Mouse (Mus musculus) small intestine, adult 2 months (tissue): ENCODE data around the gene Clec4b2. TPM values are rescaled to one million over a fixed set of nuclear protein-coding genes. Genes with fewer than 3 reads are reported as not detected.
"Not testable (repeated sequence)": the region's sequence is repeated elsewhere in the genome, so short reads cannot be mapped to it uniquely, and the experiment has no call there.

ENCODE experiments used
- H3K27ac ChIP-seq: fragments of 200-500 bp; 2 replicates; pipeline ENCODE4 v1.5.1; 2012; ENCODE audit warnings: low read depth, low read length, control low read depth, inconsistent platforms; ENCODE audit not compliant: insufficient read depth
- H3K27me3 ChIP-seq: fragments of 200-500 bp; 2 replicates; pipeline ENCODE4 v1.6.1; 2012; ENCODE audit warnings: mild to moderate bottlenecking, moderate library complexity, low read length, inconsistent platforms; ENCODE audit not compliant: control insufficient read depth, insufficient read depth
- H3K36me3 ChIP-seq: fragments of 200-500 bp; 2 replicates; pipeline ENCODE4 v1.6.1; 2012; ENCODE audit warnings: mild to moderate bottlenecking, low read length, control low read depth, inconsistent platforms; ENCODE audit not compliant: control insufficient read depth, insufficient read depth
- H3K4me1 ChIP-seq: fragments of 200-500 bp; 2 replicates; pipeline ENCODE4 v1.6.1; 2012; ENCODE audit warnings: low read length, inconsistent platforms, mixed read lengths; ENCODE audit not compliant: control insufficient read depth, insufficient read depth, insufficient read length
- H3K4me3 ChIP-seq: fragments of 200-500 bp; 2 replicates; pipeline ENCODE4 v1.5.1; 2012; ENCODE audit warnings: low read depth, mild to moderate bottlenecking, control low read depth, inconsistent platforms, low read length, moderate library complexity
- CTCF ChIP-seq: fragments of 200-500 bp; IDR thresholded peaks from 2 replicates; pipeline ENCODE4 v1.5.1; 2012; ENCODE audit warnings: low read depth, mild to moderate bottlenecking, control low read depth, inconsistent platforms, low read length, moderate library complexity, mixed read lengths; ENCODE audit not compliant: insufficient replicate concordance, insufficient read length; ENCODE audit errors: extremely low read depth
- POLR2A ChIP-seq: fragments of 200-500 bp; IDR thresholded peaks from 2 replicates; pipeline ENCODE4 v1.6.1; 2012; ENCODE audit warnings: low read depth, mild to moderate bottlenecking, control low read depth, inconsistent platforms, low read length, moderate library complexity
- WGBS: fragments of 180-500 bp; shearing (Covaris S2); methylation state at CpG from one replicate; pipeline ENCODE4 v1.1.7; 2018; 5-methylcytosine and 5-hydroxymethylcytosine counted together
- polyA plus RNA-seq: library from polyadenylated mRNA; depleted of rRNA; stranded (reverse); fragments of >200 nt; gene quantifications from 2 replicates; pipeline ENCODE4 v1.2.3, GENCODE M21; 2012

Gene Clec4b2
- polyA plus RNA-seq, 1 experiment: not detected

DNA sequence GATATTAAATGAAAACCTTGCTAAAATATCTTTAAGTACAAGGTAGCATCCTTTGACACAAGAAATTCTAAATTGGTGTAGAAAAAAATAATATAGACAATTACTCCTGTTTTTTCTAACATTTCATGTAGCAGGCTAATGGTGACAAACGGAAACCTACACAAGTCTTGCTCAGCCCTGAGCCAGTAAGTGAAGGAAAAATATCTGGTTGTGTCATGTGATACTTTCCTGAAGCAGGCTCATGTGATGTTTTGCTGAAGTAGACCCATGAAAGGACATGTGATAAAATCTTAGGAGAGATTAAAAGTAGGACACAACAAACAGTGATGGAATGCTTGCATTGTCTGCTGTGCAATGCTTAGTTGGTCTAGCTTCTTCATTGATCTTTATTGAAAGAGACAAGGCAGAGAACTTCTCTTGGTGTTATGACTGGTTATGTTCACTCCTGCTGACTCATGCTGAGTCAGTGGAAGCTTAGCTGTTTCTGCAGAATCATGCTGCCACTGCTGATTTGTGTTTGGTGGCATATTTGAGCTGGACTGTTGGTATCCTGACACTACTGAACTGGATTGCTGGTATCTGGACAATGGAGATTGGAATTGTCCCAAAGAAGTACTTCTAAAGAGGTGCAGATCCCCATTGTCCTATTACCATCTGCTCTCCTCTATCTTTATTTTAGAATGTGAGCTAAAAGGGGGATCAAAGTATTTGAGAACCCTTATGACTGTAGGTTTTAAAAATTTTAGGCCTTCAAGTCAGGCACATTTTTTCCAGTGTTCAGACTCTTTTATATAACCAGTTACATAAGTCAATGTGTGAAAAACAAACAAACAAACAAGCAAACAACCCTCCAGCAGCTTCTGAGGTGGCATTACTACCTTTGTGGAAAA lies 34.7 kb downstream of the Clec4b2 start:
- TF ChIP-seq POLR2A (no peak), CTCF (no peak)
- Histone ChIP-seq H3K27ac (no peak overlapping the region), H3K36me3 (no peaks in the 10 kb centered on the region), H3K4me1 (no peaks in the 10 kb centered on the region), H3K4me3 (no peak overlapping the region), H3K27me3 (no peaks in the 10 kb centered on the region)
- 67% methylated on average over 1 of the region's 1 CpGs for WGBS

DNA sequence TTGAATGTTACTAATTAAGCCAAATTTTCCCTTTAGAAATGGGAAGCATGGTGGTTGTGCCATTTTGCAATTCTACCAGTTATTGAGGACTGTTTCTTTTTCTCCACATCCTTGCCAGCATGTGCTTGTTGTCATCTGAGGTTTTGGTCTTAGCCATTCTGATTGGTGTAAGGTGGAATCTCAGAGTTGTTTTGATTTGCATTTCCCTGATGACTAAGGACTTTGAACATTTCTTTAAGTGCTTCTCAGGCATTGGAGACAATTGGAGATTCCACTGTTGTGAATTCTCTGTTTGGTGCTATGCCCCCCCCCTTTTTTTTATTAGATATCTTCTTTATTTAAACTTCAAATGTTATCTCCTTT lies 35.4 kb downstream of the Clec4b2 start:
- not testable (repeated sequence) for H3K36me3 ChIP-seq, H3K4me3 ChIP-seq, H3K4me1 ChIP-seq, H3K27ac ChIP-seq, H3K27me3 ChIP-seq

DNA sequence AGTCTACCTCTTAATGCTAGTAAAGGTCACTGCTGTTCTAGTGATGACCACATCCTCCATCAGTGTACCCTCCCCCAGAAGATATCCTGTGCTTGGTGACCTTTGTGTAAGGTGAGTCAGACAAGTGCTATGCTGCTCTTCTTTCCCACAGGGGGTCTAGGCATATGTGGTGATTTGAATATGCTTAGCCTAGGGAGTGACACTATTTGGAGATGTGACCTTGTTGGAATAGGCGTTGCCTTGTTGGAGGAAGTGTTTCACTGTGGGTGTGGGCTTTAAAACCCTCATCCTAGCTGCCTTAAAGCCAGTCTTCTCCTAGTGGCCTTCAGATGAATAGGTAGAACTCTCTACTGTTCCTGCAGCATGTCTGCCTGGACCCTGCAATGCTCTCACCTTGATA lies 39.0 kb downstream of the Clec4b2 start:
- Histone ChIP-seq H3K36me3 (no peaks in the 10 kb centered on the region), H3K4me1 (no peaks in the 10 kb centered on the region), H3K4me3 (no peak overlapping the region), H3K27me3 (no peaks in the 10 kb centered on the region), H3K27ac (no peak overlapping the region)
- TF ChIP-seq POLR2A (no peak), CTCF (no peak)
- WGBS: 67% methylated on average over 1 of the region's 1 CpGs

DNA sequence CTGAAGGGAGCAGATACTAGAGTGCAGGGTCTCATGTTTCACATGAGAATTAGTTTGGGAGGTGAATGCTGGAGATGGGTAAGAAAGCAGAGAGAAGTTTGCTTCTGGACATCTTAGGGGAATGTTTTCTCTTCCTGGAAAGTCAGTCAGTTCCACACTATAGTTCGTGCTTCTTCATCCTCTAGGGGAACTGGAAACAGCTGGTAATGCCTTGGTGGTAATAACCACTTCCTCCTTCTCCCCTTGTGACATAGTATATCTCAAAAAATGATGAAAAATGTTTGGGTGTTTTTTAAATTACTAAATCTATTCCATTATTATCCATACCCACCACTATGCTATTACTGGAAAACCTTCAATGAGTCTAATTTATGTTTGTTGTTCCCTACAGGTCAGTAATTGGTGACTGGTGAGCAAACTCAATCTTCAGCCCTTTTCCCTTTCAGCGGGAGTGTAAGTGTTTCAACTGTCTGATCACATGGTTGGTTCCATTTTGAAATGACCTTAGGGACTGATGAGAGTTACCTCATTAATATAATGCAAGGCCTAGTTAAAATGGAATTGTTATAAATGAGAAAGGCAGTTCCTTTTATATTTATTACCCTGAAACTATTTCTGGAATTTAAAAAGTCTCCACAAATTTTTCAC lies 55.0 kb downstream of the Clec4b2 start:
- no peaks in the 10 kb centered on the region for H3K27me3 ChIP-seq
- TF ChIP-seq POLR2A: no peak
- TF ChIP-seq CTCF: no peak

DNA sequence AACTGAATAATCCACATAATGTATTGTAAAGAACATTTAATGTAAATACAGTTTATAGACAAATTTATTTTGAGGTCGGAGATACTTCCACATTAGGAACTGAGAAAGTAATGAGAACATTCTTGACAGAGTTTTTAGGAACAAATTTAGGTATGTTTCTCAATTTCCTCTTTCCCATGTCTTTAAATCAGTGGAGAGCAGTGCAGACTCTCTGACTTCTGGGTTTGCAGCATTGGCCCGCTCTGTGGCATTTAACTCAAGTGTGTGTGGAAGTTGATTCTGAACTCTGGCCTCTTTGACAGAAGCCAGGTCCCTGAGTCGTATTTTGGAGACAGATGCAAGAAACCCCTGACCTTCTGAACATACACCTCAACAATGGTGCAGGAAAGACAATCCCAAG lies 57.0 kb downstream of the Clec4b2 start, which contains the start of gene Clec4n:
TSS of gene Clec4n (plus strand) at position 200 of the 400 bp plus-strand sequence.
- Histone ChIP-seq H3K4me3 (no peak within 1 kb of the TSS), H3K27ac (0 out of 2 replicates have a peak within 1 kb of the TSS, but pooled peaks have one; percentile 10), H3K27me3 (no peaks in the 10 kb centered on the region), H3K4me1 (no peaks in the 10 kb centered on the region), H3K36me3 (no peaks in the 10 kb centered on the region)
- WGBS: 55% methylated on average over 3 of the region's 3 CpGs
- TF ChIP-seq CTCF: no peak
- no peak for TF ChIP-seq POLR2A

More for the DNA sequence above, 55.0 kb downstream of the Clec4b2 start:
- WGBS: 45% methylated on average over 2 of the region's 2 CpGs
- H3K4me3 ChIP-seq: no peak overlapping the region
- no peaks in the 10 kb centered on the region for H3K4me1 ChIP-seq
- no peak overlapping the region for H3K27ac ChIP-seq
- no peaks in the 10 kb centered on the region for H3K36me3 ChIP-seq

DNA sequence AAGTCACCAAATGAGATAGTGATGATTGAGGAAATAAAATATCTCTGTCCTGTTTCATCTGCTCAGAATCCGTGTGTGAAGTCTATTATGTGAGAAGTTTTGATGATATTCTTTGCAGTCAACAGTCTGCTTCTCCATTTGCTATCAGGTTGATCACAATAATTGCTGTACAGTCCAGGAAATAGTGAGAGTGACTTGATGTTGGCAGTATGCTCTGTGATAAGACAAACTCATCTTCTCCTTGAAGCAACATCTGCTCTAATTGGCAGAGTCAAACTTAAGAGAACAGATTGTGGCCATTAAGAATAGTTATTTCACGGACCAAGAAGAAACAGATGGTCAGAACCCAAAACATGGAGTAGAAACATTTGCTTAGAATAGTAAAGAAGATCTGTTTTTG lies 58.5 kb downstream of the Clec4b2 start:
- TF ChIP-seq POLR2A (no peak), CTCF (no peak)

DNA sequence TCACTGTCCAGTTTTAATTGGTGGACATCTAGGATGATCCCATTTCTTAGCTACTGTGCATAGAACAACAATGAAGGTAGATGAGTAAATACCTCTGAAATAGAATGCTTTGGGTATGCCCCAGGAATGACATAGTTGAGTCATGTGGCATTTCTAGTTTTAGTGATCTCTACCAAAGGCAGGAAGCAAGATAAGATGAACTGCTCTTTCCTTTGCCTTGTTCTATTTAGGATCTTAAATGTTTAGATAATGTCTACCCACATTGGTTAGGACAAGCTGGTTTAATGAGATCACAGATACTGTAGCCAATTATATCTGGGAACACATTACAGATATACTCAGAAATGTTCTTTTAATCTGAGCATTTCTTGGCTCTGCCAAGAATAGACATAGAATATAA lies 64.9 kb downstream of the Clec4b2 start:
- Histone ChIP-seq H3K27ac (no peak overlapping the region), H3K36me3 (no peaks in the 10 kb centered on the region), H3K4me3 (no peak overlapping the region), H3K4me1 (no peaks in the 10 kb centered on the region), H3K27me3 (no peaks in the 10 kb centered on the region)
- TF ChIP-seq CTCF (no peak), POLR2A (no peak)

More for the DNA sequence above, 58.5 kb downstream of the Clec4b2 start:
- Histone ChIP-seq H3K36me3 (no peaks in the 10 kb centered on the region), H3K27me3 (no peaks in the 10 kb centered on the region), H3K4me3 (no peak overlapping the region), H3K4me1 (no peaks in the 10 kb centered on the region), H3K27ac (no peak overlapping the region)
- 66% methylated on average over 2 of the region's 2 CpGs for WGBS
